Mouse (Mus musculus) hindbrain, embryonic 16.5 days (tissue): ENCODE data around the gene Epdr1. TPM values are rescaled to one million over a fixed set of nuclear protein-coding genes. Genes with fewer than 3 reads are reported as not detected.
"Not testable (repeated sequence)": the region's sequence is repeated elsewhere in the genome, so short reads cannot be mapped to it uniquely, and the experiment has no call there.

Experiments
- ATAC-seq: fragments of 200-750 bp; cut with Nextera tagmentation; 2 replicates; pipeline ENCODE4 v1.8.0; 2017; ENCODE audit warnings: moderate TSS enrichment, moderate library complexity
- H3K27ac ChIP-seq: fragments of 300-500 bp; sonication (generic); 2 replicates; pipeline ENCODE4 v1.5.1; 2014; ENCODE audit warnings: low read depth, mild to moderate bottlenecking, control low read depth, low read length, moderate library complexity
- H3K27me3 ChIP-seq: fragments of 300-500 bp; sonication (generic); replicated peaks from 2 replicates; pipeline ENCODE4 v1.6.1; 2014; ENCODE audit warnings: low read length; ENCODE audit not compliant: control insufficient read depth, insufficient read depth
- H3K36me3 ChIP-seq: fragments of 300-500 bp; sonication (generic); 2 replicates; pipeline ENCODE4 v1.6.1; 2014; ENCODE audit warnings: mild to moderate bottlenecking, low read length, moderate library complexity, mixed read lengths; ENCODE audit not compliant: control insufficient read depth, insufficient read depth
- H3K4me1 ChIP-seq: fragments of 300-500 bp; sonication (generic); 2 replicates; pipeline ENCODE4 v1.6.1; 2014; ENCODE audit warnings: low read depth, low read length; ENCODE audit not compliant: control insufficient read depth, insufficient read depth
- H3K4me2 ChIP-seq: fragments of 300-500 bp; sonication (generic); 2 replicates; pipeline ENCODE4 v1.6.1; 2014; ENCODE audit warnings: mild to moderate bottlenecking, low read length, control low read depth, moderate library complexity
- H3K4me3 ChIP-seq: fragments of 300-500 bp; sonication (generic); 2 replicates; pipeline ENCODE4 v1.5.1; 2014; ENCODE audit warnings: mild to moderate bottlenecking, low read length, control low read depth, moderate library complexity
- H3K9ac ChIP-seq: fragments of 300-500 bp; sonication (generic); 2 replicates; pipeline ENCODE4 v1.6.1; 2014; ENCODE audit warnings: low read depth, mild to moderate bottlenecking, control low read depth, low read length, moderate library complexity
- H3K9me3 ChIP-seq: fragments of 300-500 bp; sonication (generic); 2 replicates; pipeline ENCODE4 v1.6.1; 2014; ENCODE audit warnings: mild to moderate bottlenecking, low read length, moderate library complexity; ENCODE audit not compliant: control insufficient read depth
- WGBS: fragments of 180-500 bp; shearing (Covaris S2); extraction: QIAGEN DNeasy Blood & Tissue Kit; methylation state at CpG from one replicate; pipeline ENCODE4 v1.1.7; 2014; 5-methylcytosine and 5-hydroxymethylcytosine counted together
- polyA plus RNA-seq: library from polyadenylated mRNA; unstranded; fragments of >200 nt; fragmentation: Nextera tagmentation; extraction: Ambion mirVana; gene quantifications from 2 replicates; pipeline ENCODE4 v1.2.1, GENCODE M21; 2015

Gene Epdr1
- polyA plus RNA-seq, 1 experiment from 2014 or later: 33.4 TPM

- Histone ChIP-seq H3K9me3 (no peaks in the 10 kb centered on the region), H3K9ac (no peak overlapping the region), H3K36me3 (0 out of 2 replicates have a peak, but pooled peaks cover 2% of the 10 kb centered on the region), H3K4me2 (no peak overlapping the region), H3K4me3 (no peak overlapping the region), H3K27ac (no peak overlapping the region), H3K4me1 (no peaks in the 10 kb centered on the region), H3K27me3 (no peaks in the 10 kb centered on the region)
- WGBS: 90% methylated on average over 3 of the region's 3 CpGs
- ATAC-seq: no peak
Measured at GRCm38 (mm10) chr13:19590996-19591759, 28.5 kb downstream of the Epdr1 start.

- H3K36me3 ChIP-seq: no peaks in the 10 kb centered on the region
- no peaks in the 10 kb centered on the region for H3K27me3 ChIP-seq
- no peaks in the 10 kb centered on the region for H3K9me3 ChIP-seq
- 91% methylated on average over 3 of the region's 3 CpGs for WGBS
- no peaks in the 10 kb centered on the region for H3K4me1 ChIP-seq
- H3K4me2 ChIP-seq: no peak overlapping the region
- H3K9ac ChIP-seq: no peak overlapping the region
- no peak overlapping the region for H3K4me3 ChIP-seq
- ATAC-seq: no peak
- no peak overlapping the region for H3K27ac ChIP-seq
Measured at GRCm38 (mm10) chr13:19575947-19576346, 43.8 kb downstream of the Epdr1 start.

- not testable (repeated sequence) for H3K4me2 ChIP-seq, H3K9ac ChIP-seq, ATAC-seq, H3K4me3 ChIP-seq, H3K9me3 ChIP-seq, H3K27me3 ChIP-seq, H3K4me1 ChIP-seq, H3K36me3 ChIP-seq, H3K27ac ChIP-seq
- WGBS: 85% methylated on average over 2 of the region's 2 CpGs
Measured at GRCm38 (mm10) chr13:19574723-19575122, 45.0 kb downstream of the Epdr1 start.

- not testable (repeated sequence) for H3K27me3 ChIP-seq
Measured at GRCm38 (mm10) chr13:19570166-19570565, 49.6 kb downstream of the Epdr1 start.

GRCm38 (mm10) chr13:19562510-19562909 is 57.2 kb downstream of the Epdr1 start:
- H3K36me3 ChIP-seq: no peaks in the 10 kb centered on the region
- 95% methylated on average over 1 of the region's 1 CpGs for WGBS
- H3K4me1 ChIP-seq: no peaks in the 10 kb centered on the region
- no peaks in the 10 kb centered on the region for H3K27me3 ChIP-seq
- no peak overlapping the region for H3K27ac ChIP-seq
- H3K9ac ChIP-seq: no peak overlapping the region
- H3K4me2 ChIP-seq: no peak overlapping the region
- no peak overlapping the region for H3K4me3 ChIP-seq
- no peak for ATAC-seq
- no peaks in the 10 kb centered on the region for H3K9me3 ChIP-seq

More at GRCm38 (mm10) chr13:19570166-19570565, 49.6 kb downstream of the Epdr1 start:
- ATAC-seq, H3K4me3 ChIP-seq, H3K9me3 ChIP-seq, H3K36me3 ChIP-seq, H3K4me1 ChIP-seq, H3K9ac ChIP-seq, H3K27ac ChIP-seq, H3K4me2 ChIP-seq: not testable (repeated sequence)

- H3K4me3 ChIP-seq: no peak overlapping the region
- H3K9ac ChIP-seq: no peak overlapping the region
- H3K9me3 ChIP-seq: no peaks in the 10 kb centered on the region
- H3K27ac ChIP-seq: no peak overlapping the region
- H3K4me2 ChIP-seq: no peak overlapping the region
- no peaks in the 10 kb centered on the region for H3K27me3 ChIP-seq
- no peak for ATAC-seq
- H3K36me3 ChIP-seq: no peaks in the 10 kb centered on the region
- H3K4me1 ChIP-seq: no peaks in the 10 kb centered on the region
- 94% methylated on average over 4 of the region's 4 CpGs for WGBS
Measured at GRCm38 (mm10) chr13:19555391-19555790, 64.3 kb downstream of the Epdr1 start.

Other genes with a start within 250 kb of the Epdr1 start
- gene Stard3nl, start 224.1 kb downstream of the Epdr1 start, polyA plus RNA-seq: 211 and 218 TPM in 2 replicates
- 4.4 and 4.9 TPM in 2 replicates for gene Sfrp4, start 3.2 kb upstream of the Epdr1 start, polyA plus RNA-seq
- gene Nme8, start 77.9 kb upstream of the Epdr1 start, polyA plus RNA-seq: 0.17 and 0.18 TPM in 2 replicates
- gene Gpr141, start 204.3 kb upstream of the Epdr1 start, polyA plus RNA-seq: 0.09 TPM in 1 of 2 replicates, not detected in the other